Mouse (Mus musculus) heart, postnatal 4 days (tissue): ENCODE measurements around the gene Tlk2. TPM values are rescaled to one million over a fixed set of nuclear protein-coding genes. Genes with fewer than 3 reads are reported as not detected.

Source experiments
- DNase-seq: peaks from one replicate; pipeline ENCODE4 v3.0.0; 2021
- total RNA-seq, 2 experiments: library from RNA; stranded (reverse); gene quantifications; 2 replicates each; pipeline ENCODE4 v1.2.3; 2021

Tlk2 gene
- total RNA-seq, 2 experiments from 2014 or later = 51.2 to 52.0 TPM

DNA sequence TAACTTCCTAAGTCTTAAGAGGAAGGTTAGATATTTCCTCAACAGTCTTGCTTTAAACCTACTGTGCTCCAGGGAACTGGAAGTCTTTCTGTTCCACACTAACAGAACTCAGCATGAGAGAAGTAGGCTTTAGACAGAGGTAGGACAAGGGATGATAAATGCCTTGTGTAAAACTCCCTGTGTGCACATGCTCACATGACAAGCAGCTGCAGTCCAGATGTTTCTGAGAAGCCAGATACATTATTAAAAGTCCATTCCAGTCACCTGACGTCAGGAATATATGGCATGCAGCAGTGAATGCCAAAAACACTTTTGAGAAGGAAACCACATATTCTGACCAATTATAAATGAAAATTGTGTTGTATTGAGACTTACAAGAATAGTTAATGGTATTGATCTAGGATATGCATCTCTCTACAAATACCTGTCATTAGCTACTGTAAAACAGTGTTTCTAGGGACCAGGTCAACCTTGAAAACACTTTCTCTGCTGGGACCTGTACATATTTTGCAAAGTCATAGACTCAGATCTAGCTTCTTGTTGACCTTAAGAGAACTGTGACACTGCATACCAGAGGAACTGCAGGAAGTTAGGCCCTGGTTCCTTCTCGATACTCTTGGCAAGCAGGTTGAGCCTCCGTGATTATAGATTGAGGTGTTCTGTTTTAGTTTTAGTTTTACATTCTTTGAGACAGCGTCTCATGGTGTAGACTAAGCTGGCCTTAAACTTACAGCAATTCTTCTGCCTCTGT lies 83.2 kb downstream of the Tlk2 start:
- DNase-seq = no peak

GRCm38 (mm10) chr11:105264506-105264905 lies 85.9 kb downstream of the Tlk2 start:
- DNase-seq = no peak

DNA sequence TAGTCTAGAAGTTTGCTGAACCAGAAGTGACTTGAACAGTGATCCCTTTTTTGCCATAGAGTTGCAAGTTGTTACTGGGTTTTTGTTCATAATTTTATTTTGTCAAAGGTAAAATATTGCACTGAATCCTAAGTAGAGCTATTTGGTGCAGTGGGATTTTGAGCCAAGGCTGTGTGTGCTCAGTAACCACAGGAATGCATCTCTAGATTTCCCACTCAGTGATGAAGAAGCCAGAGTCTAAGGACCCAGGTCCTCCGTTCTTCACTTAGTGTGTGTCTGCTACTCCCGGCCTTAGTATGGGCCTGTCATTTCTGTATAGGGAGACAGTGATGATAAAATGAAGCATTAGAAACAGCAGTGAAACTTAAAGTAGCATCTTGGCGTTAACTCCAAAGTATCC lies 86.4 kb downstream of the Tlk2 start:
- no peak for DNase-seq

DNA sequence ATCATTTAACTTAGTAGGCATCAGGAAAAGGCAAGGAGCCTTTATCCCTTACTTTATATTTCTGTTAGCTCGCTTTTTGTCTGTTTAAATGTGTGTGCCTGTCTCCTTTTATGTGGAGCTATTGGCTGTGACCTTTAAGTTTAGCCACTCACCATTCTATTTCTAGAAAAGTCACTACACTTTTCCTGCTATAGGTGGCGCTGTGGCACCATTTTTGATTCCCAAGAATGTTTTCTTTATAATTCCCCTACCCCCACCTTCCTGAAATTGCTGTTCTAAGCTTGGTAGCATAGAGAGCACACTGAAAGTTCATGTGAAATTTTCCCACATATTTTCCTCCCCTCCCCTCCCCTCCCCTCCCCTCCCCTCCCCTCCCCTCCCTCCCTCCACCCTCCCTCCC lies 91.5 kb downstream of the Tlk2 start:
- peak; percentile 83 for DNase-seq

GRCm38 (mm10) chr11:105280456-105280855 lies 101.8 kb downstream of the Tlk2 start:
- DNase-seq = no peak

DNA sequence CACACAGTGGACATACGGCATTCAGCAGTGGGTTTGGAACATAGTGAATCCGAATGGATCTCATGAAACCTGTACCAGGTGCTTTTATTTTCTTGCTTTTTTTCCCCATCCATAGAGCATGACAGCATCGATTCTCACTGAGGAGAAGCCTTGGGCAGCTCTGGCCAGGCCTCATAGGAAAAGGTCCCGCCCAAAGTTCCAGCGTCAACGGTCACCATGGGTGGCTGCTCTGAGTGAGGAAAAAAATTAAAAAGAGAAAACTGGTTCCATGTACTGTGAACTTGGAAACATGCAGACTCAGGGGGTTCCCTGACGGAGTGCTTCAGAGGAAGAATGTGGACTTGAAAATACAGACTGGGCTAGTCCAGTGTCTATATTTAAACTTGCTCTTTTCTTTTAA lies 102.7 kb downstream of the Tlk2 start:
- DNase-seq = no peak

- no peak for DNase-seq
Measured at GRCm38 (mm10) chr11:105281763-105282459, 103.3 kb downstream of the Tlk2 start.

- peak; percentile 61 for DNase-seq
Measured at GRCm38 (mm10) chr11:105282460-105282859, 103.9 kb downstream of the Tlk2 start.

- no peak for DNase-seq
Measured at GRCm38 (mm10) chr11:105283016-105283415, 104.4 kb downstream of the Tlk2 start.

DNA sequence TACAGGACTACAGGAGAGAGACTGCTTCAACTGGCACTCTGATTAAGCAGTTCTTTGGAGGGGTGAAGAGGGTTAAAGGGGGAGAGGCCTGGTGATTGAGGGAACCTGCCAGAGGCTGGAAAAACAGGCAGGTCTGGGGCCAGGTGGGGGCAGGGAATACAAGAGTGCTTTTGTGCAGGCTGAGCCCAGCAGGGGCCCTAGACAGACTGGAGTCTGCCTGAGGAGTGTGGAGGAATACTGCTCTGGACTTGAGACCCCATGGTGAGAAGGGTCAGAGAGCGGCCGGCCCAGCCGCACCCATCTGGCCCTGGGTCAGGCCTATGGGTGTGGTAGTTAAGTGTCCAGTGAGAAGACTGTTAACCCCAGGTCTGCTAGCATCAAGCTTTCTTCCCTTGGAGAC lies 107.1 kb downstream of the Tlk2 start:
- DNase-seq = no peak

DNA sequence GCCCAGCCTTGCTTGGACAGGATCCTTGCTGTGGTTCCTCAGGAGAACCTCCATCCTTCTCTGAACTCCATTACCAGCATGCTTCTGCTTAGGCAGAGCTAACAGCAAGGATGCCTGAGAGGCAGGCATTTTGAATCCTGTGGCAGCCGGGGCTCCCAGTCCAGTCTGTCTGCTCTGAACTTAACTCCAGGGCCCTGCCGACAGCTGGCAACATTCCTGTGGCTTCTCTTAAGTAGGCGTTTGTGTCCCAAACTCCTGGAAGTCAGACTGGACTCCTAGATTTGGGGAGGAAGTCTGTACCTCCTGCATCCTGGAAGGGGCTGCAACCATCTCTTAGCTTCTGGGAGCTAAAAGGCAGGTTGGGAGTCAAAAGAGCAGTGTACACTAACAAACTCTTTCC lies 110.8 kb downstream of the Tlk2 start:
- DNase-seq = peak; percentile 32

GRCm38 (mm10) chr11:105291681-105292123 lies 113.1 kb downstream of the Tlk2 start:
- peak; percentile 47 for DNase-seq

GRCm38 (mm10) chr11:105292124-105293071 lies 113.8 kb downstream of the Tlk2 start, which contains the start of gene Mrc2:
TSS of gene Mrc2 (plus strand) at chr11:105292643.
- peak; percentile 78 for DNase-seq

- DNase-seq = peak; percentile 75
Measured at GRCm38 (mm10) chr11:105293101-105293581, 114.5 kb downstream of the Tlk2 start.

DNA sequence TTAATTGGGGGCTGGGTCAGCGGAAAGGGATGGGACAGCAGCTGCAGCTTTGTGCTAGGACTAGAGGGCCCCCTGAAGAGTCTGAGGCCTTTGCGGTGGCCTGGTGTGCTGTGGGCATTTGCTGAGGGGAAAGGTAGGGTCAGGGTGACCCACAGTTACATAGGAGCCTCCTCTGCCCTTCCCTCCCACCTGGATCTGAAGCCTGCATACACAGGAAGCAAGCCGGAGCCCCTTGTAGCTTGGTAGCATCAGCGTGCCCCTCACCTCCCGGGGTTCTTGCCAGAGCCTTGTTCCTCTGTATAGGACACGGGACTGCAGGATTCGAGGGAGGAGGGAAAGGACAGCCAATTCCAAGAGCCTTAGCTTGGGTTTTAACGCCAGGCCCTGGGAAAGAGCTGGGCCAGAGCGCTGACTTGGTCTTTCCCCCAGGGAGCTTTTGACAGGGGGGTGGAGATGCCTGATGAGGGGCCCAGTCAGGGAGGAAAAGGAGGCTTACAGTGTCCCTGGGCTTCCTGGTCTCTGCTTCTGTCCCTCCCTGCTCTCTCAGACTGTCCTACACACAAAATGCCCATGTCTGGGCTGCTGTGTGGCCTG lies 115.4 kb downstream of the Tlk2 start:
- DNase-seq = peak; percentile 49

DNA sequence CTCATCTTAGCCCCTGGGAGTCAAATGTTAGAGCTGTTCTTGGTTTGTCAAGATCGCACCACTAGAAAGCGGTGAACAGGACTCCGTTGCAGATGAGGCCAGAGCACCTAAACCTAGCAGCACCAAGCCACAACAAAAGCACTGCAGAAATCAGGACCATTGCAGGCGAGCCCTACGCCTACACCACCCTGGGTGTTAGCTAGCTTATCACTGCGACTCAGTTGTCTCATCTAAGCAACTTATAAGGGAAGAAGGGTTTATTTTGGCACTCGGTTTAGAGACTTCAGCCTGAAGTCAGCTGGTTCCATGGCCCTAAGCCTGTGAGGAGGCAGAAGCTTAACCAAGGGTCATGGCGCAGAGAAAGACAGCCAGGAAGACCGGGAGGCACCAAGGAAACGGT lies 117.5 kb downstream of the Tlk2 start:
- no peak for DNase-seq

GRCm38 (mm10) chr11:105310197-105310596 lies 131.6 kb downstream of the Tlk2 start:
- DNase-seq = no peak

DNA sequence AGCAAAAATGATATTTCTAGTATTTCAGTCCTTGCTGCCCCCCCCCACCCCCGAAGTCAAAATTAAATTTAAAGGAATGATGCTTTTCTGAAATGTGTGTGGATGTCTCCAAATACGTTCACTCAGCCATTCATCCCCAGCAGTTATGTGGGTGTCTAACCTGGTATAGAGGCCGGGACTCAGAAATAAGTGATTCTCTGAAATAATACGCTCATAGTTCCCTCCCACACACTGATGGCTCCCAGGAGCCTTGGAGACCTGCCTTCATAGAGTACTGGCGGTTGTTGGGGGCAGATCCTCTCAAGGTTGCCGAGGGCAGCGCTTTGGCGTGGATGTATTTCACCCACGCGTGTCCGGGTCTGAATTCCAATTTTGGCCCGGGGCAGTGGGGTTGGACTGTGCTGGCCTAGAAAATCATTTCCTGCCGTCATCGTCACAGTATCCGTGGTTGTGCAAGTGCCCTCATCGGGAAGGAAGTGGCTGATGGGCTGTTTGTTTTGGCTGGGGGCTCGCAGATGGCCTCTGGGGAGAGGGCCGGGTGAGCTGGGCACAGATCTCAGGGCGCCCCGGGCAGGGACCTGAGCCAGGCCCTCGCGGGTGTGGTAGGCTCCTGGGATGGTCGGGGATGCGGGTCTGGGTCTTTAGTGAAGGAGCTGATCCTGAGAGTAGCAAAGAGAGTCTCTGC lies 132.8 kb downstream of the Tlk2 start:
- DNase-seq = peak; percentile 59

DNA sequence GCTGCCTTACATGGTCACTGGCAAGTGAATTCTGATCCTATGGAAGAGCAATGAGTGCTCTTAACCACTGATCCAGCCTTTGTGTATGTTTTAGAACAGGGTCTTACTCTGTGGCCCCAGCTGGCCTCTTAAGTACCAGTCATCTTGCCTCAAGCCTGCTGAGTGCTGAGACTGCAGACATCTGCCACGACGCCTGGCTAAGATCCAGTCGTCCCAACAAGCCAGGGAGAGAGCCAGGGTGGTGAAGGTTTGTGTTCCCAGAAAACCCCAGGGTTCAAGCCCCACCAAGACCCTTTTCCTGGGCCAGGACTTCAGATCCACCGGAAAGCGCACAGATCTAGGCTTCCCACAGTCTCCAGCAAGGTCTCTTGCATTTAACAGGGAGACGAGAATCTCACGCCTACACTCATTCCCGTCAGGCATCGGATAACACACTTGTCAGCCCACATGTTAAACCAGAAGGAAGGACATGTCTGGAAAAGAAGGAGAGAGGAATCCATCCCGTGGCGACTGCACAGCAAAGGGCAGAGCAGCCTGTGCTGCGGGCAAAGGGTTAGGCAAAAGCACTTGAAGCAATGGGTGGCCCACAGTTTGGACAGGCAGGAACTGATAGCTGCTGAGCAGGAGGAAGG lies 133.8 kb downstream of the Tlk2 start:
- DNase-seq = no peak

GRCm38 (mm10) chr11:105312972-105313632 lies 134.5 kb downstream of the Tlk2 start:
- DNase-seq = peak; percentile 51
